Mouse (Mus musculus) lung, adult 18-20 months (tissue): ENCODE results near the gene Olfr1131.
"Not testable (repeated sequence)": the region's sequence is repeated elsewhere in the genome, so short reads cannot be mapped to it uniquely, and the experiment has no call there.

ENCODE experiments used
- DNase-seq, 2 experiments: peaks; one replicate each; pipeline ENCODE4 v3.0.0; 2022; ENCODE audit warnings: mixed read lengths in 2 of 2

Gene Olfr1131

DNA sequence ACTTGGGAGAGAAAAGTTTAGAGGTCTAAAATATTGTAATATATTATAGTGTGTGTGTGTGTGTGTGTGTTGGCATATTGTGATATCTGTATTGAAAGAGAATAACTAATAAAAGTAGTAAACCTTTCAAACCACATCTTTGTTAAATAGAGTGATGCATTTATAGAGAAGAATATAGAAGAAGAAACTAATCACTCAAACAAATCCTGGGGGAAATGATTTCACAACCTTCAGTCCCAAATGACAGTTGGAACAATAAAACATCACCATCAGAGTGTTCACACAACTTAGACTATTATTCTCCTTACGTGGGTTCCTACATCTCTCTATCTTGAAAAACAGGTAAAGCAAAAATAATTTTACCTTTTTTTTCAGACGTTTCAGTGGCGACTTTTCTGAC is at the start of gene Olfr1131:
Olfr1131 (plus strand) TSS at position 301 of the 400 bp plus-strand sequence.
- no peak for DNase-seq

DNA sequence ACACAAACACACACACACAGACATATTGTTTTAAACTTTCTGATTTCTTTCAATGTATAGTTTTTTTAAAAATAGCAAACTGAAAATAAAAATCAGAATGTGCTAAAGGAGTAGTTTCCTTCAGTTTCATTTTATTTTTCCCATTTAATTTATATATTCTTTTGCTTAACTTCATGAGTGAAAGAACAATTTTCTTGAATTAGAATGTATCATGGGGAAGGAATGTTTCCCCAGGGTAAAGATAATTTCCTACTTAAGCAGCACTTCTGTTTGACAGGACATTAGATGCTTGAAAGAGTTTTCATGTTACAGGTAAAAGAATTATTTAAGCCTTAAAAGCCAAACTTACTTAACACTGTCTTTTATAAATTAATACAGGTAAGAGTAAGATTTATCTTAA is 21.0 kb upstream of the Olfr1131 start, which contains the start of gene Olfr1130:
Olfr1130 (plus strand) TSS at position 301 of the 400 bp plus-strand sequence.
- not testable (repeated sequence) for DNase-seq

DNA sequence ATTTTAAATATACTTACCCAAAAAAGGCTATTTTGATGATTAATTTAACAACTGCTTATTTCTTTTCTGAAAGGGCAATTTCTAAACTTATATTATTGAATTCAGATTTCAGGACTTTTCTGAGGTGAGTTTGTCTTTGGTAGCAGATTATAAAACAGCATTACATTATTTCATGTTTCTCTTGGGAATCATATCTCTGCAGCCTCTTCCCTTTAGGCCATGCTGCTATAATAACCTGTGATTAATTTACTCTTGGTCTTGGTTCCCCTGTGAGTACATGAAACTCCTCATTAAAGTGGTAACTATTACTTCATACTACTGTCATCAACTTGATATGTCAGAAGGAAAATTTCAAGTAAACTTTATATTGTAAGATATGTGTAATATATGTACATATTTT is 10.5 kb downstream of the Olfr1131 start, which contains the start of gene Olfr1132:
Olfr1132 (minus strand) TSS at position 101 of the 400 bp plus-strand sequence.
- no peak for DNase-seq

DNA sequence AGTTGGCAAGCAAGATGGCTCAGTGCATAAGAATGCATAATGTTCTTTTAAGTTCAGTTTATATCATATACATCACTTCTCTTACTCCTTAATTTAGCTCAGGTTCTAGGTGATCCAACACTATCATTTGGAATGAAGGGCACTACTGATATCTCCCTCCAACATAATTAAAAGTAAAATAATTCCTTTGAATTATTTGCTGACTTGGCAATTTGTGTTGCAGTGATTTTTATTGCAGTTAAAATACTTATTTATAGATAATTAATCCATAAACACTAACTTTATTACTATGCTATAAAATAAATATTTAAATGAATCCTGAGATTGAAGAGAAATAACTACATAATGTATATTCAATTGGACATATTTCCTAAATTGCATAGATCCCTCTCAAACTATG is 15.5 kb downstream of the Olfr1131 start:
- DNase-seq = no peak

DNA sequence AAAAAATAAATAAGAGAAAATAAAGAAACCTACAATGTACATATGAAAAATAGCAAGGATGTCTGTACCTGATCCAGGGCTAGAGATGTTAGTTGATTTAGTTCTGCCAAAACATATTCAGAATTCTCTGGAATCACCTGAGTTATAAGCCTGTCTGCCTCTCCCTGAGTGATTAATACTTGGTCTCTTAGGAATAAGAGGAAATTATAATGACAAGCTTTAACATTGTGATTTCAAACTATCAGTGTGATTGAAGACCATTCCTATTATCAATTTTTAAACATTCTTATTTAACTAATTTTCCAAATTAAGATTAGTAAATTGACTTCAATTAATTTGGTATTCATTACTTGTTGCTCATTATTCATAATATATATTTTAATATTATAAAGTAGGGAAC is 20.4 kb downstream of the Olfr1131 start, which contains the start of gene Olfr1133:
Olfr1133 (minus strand) TSS at position 101 of the 400 bp plus-strand sequence.
- DNase-seq = no peak

DNA sequence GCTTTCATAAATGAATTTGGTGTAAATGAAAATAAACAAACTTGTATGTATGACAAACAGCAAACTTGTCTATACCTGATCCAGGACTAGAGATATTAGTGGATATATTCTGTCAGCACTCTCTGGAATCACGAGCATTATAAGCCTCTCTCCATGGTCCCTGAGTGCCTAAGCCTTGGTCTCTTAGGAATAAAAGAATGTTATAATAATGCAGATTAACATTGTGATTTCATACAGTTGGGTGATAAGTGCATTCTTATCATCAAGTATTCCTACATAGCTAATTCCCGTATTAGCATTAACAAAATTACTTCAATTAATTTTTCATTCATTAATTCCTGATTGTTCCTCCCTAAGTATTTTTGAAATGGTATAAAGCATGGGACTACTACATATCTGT is 31.5 kb downstream of the Olfr1131 start, which contains the start of gene Olfr1134:
Olfr1134 (minus strand) TSS at position 101 of the 400 bp plus-strand sequence.
- no peak for DNase-seq

DNA sequence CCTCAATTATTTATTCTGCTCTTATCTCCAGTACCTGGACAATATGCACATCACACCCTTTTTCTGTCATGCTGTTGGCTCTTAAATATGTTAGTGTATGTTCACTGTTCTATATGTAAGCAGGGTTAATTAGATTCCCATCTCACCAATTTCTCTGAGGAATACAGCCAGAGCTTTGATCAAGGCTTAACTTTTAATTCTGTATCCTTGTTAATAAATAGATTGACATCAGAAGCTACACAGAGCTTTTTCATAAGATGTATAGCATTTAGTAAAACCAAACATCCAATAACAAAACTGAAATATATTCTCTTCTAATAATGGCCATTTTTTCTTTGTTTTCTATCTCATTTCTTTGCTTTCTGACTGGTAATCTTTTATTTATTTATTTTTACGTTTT is 46.7 kb downstream of the Olfr1131 start, which contains the start of gene Olfr1135:
Olfr1135 (minus strand) TSS at position 101 of the 400 bp plus-strand sequence.
- no peak for DNase-seq
